Mouse (Mus musculus): ENCODE data around the gene Zmym4. TPM values are rescaled to one million over a fixed set of nuclear protein-coding genes. Genes with fewer than 3 reads are reported as not detected.
"Not testable (repeated sequence)": the region's sequence is repeated elsewhere in the genome, so short reads cannot be mapped to it uniquely, and the experiment has no call there.

Gene Zmym4
- 10 to 100 TPM; 41.8 to 51.8 TPM for total RNA-seq (2021)

GRCm38 (mm10) chr4:126967864-126968821 lies at the start of gene Zmym4:
TSS of gene Zmym4 (minus strand) at chr4:126968135.
- DNase-seq (ENCODE audit: low spot score in 2 of 2), result peak; percentile 93 to 98
- intact Hi-C loops (cut with DNase I), result loop anchor here (1.0 kb wide), 1 partner anchor 53 kb away; the partner anchor contains the start of gene Sfpq

- intact Hi-C loops (cut with DNase I), result no loop called here
- DNase-seq (ENCODE audit: low spot score in 2 of 2), result no peak
Observed at GRCm38 (mm10) chr4:127016366-127016765, 48.4 kb upstream of the Zmym4 start.

GRCm38 (mm10) chr4:127015294-127015993 lies 47.5 kb upstream of the Zmym4 start:
- intact Hi-C loops (cut with DNase I), result not testable (repeated sequence)
- peak; percentile 84 to 90 for DNase-seq (ENCODE audit: low spot score in 2 of 2)

GRCm38 (mm10) chr4:127005113-127005936 lies 37.4 kb upstream of the Zmym4 start:
- intact Hi-C loops (cut with DNase I), result no loop called here
- peak; percentile 70 to 73 for DNase-seq (ENCODE audit: low spot score in 2 of 2)

- no peak for DNase-seq (ENCODE audit: low spot score in 2 of 2)
- intact Hi-C loops (cut with DNase I), result no loop called here
Observed at GRCm38 (mm10) chr4:127004384-127004783, 36.4 kb upstream of the Zmym4 start.

GRCm38 (mm10) chr4:127000601-127001105 lies 32.7 kb upstream of the Zmym4 start:
- no peak for DNase-seq (ENCODE audit: low spot score in 2 of 2)
- intact Hi-C loops (cut with DNase I), result no loop called here

GRCm38 (mm10) chr4:126999372-126999771 lies 31.4 kb upstream of the Zmym4 start:
- DNase-seq (ENCODE audit: low spot score in 2 of 2); intact Hi-C loops (cut with DNase I): not testable (repeated sequence)

GRCm38 (mm10) chr4:126992356-126992755 lies 24.4 kb upstream of the Zmym4 start:
- intact Hi-C loops (cut with DNase I), result no loop called here

GRCm38 (mm10) chr4:126990553-126990952 lies 22.6 kb upstream of the Zmym4 start:
- intact Hi-C loops (cut with DNase I), result no loop called here
- DNase-seq (ENCODE audit: low spot score in 2 of 2), result no peak

More at GRCm38 (mm10) chr4:126992356-126992755, 24.4 kb upstream of the Zmym4 start:
- DNase-seq (ENCODE audit: low spot score in 2 of 2), result no peak

- intact Hi-C loops (cut with DNase I), result loop anchor here (10.0 kb wide), 1 partner anchor 266 kb away; no protein-coding TSS in a partner anchor
- no peak for DNase-seq (ENCODE audit: low spot score in 2 of 2)
Observed at GRCm38 (mm10) chr4:126988503-126988902, 20.6 kb upstream of the Zmym4 start.

GRCm38 (mm10) chr4:126986768-126987167 lies 18.8 kb upstream of the Zmym4 start:
- DNase-seq (ENCODE audit: low spot score in 2 of 2), result no peak
- intact Hi-C loops (cut with DNase I), result loop anchor here (10.0 kb wide), 1 partner anchor 268 kb away; no protein-coding TSS in a partner anchor

- intact Hi-C loops (cut with DNase I), result loop anchor here (10.0 kb wide), 1 partner anchor 271 kb away; no protein-coding TSS in a partner anchor
Observed at GRCm38 (mm10) chr4:126983736-126984525, 16.0 kb upstream of the Zmym4 start.

GRCm38 (mm10) chr4:126983321-126983720 lies 15.4 kb upstream of the Zmym4 start:
- no peak for DNase-seq (ENCODE audit: low spot score in 2 of 2)
- intact Hi-C loops (cut with DNase I), result loop anchor here (10.0 kb wide), 1 partner anchor 271 kb away; no protein-coding TSS in a partner anchor

More at GRCm38 (mm10) chr4:126983736-126984525, 16.0 kb upstream of the Zmym4 start:
- DNase-seq (ENCODE audit: low spot score in 2 of 2), result not testable (repeated sequence)

GRCm38 (mm10) chr4:126978706-126979105 lies 10.8 kb upstream of the Zmym4 start:
- intact Hi-C loops (cut with DNase I), result no loop called here
- no peak for DNase-seq (ENCODE audit: low spot score in 2 of 2)

GRCm38 (mm10) chr4:126977467-126977866 lies 9.5 kb upstream of the Zmym4 start:
- peak in 1 of 2 experiments; percentile 15 for DNase-seq (ENCODE audit: low spot score in 2 of 2)
- intact Hi-C loops (cut with DNase I), result no loop called here

- peak in 1 of 2 experiments; percentile 15 for DNase-seq (ENCODE audit: low spot score in 2 of 2)
- intact Hi-C loops (cut with DNase I), result no loop called here
Observed at GRCm38 (mm10) chr4:126967241-126967863, 583 bp downstream of the Zmym4 start.

- intact Hi-C loops (cut with DNase I), result no loop called here
- no peak for DNase-seq (ENCODE audit: low spot score in 2 of 2)
Observed at GRCm38 (mm10) chr4:126958682-126959081, 9.3 kb downstream of the Zmym4 start.

GRCm38 (mm10) chr4:126958261-126958660 lies 9.7 kb downstream of the Zmym4 start:
- intact Hi-C loops (cut with DNase I), result no loop called here
- DNase-seq (ENCODE audit: low spot score in 2 of 2), result no peak
